Mouse (Mus musculus) MEL (cell line): Measurements from ENCODE around the gene Slc44a2. TPM values are rescaled to one million over a fixed set of nuclear protein-coding genes. Genes with fewer than 3 reads are reported as not detected.
A peak's percentile ranks its signal among the peaks of the same experiment; 100 is the strongest.

Experiments used
- DNase-seq: peaks from one replicate; pipeline ENCODE4 v3.0.0; 2011; ENCODE audit warnings: low read depth, low spot score
- H3K27ac ChIP-seq: 2 replicates; pipeline ENCODE4 v1.5.1; 2012; ENCODE audit warnings: low read depth, mild to moderate bottlenecking, control low read depth, low read length, moderate library complexity; ENCODE audit not compliant: control insufficient read depth
- H3K27me3 ChIP-seq, 2 experiments: fragments of 150-350 bp in 1 of 2; sonication (generic) in 1 of 2; 2 replicates each; pipeline ENCODE4 v1.6.1; 2012; ENCODE audit warnings: low read length in 2 of 2, mild to moderate bottlenecking in 2 of 2, improper control_type of control experiment in 1 of 2, moderate library complexity in 1 of 2; ENCODE audit not compliant: insufficient read depth in 2 of 2, control insufficient read depth in 1 of 2
- H3K36me3 ChIP-seq, 2 experiments: 2 replicates each; pipeline ENCODE4 v1.6.1; 2012 to 2014; ENCODE audit warnings: low read length in 2 of 2, improper control_type of control experiment in 1 of 2, inconsistent platforms in 1 of 2, mild to moderate bottlenecking in 1 of 2; ENCODE audit not compliant: insufficient read depth in 2 of 2, control insufficient read depth in 1 of 2
- H3K4me1 ChIP-seq, 2 experiments: fragments of 150-350 bp in 1 of 2; sonication (generic) in 1 of 2; 2 replicates each; pipeline ENCODE4 v1.6.1; 2012; ENCODE audit warnings: low read length in 2 of 2, improper control_type of control experiment in 1 of 2, mild to moderate bottlenecking in 1 of 2; ENCODE audit not compliant: insufficient read depth in 2 of 2, control insufficient read depth in 1 of 2
- H3K4me3 ChIP-seq, 2 experiments: fragments of 150-350 bp in 1 of 2; sonication (generic) in 1 of 2; 2 replicates each; pipeline ENCODE4 v1.5.1; 2012; ENCODE audit warnings: low read depth in 2 of 2, low read length in 2 of 2, mild to moderate bottlenecking in 2 of 2, moderate library complexity in 2 of 2, control low read depth in 1 of 2, improper control_type of control experiment in 1 of 2; ENCODE audit not compliant: control insufficient read depth in 1 of 2, insufficient read depth in 1 of 2
- H3K79me2 ChIP-seq: 2 replicates; pipeline ENCODE4 v1.6.1; 2012; ENCODE audit warnings: mild to moderate bottlenecking, low read length, moderate library complexity; ENCODE audit not compliant: control insufficient read depth, poor library complexity, insufficient read depth
- H3K9ac ChIP-seq: 2 replicates; pipeline ENCODE4 v1.6.1; 2012; ENCODE audit warnings: low read depth, mild to moderate bottlenecking, control low read depth, low read length, moderate library complexity; ENCODE audit not compliant: control insufficient read depth, poor library complexity, severe bottlenecking
- H3K9me3 ChIP-seq: fragments of 150-350 bp; sonication (generic); replicated peaks from 2 replicates; pipeline ENCODE4 v1.6.1; 2012; ENCODE audit warnings: mild to moderate bottlenecking, low read length, improper control_type of control experiment, moderate library complexity; ENCODE audit not compliant: insufficient read depth
- BHLHE40 ChIP-seq: IDR thresholded peaks from 2 replicates; pipeline ENCODE4 v1.6.1; 2012; ENCODE audit warnings: low read depth, mild to moderate bottlenecking, inconsistent platforms, low read length, improper control_type of control experiment, borderline replicate concordance
- CTCF ChIP-seq, 3 experiments: IDR thresholded peaks in 2 of 3; conservative IDR thresholded peaks in 1 of 3; 2 replicates each; pipeline ENCODE4 v1.5.1; 2011 to 2012; ENCODE audit warnings: low read length in 3 of 3, low read depth in 2 of 3, mild to moderate bottlenecking in 2 of 3, improper control_type of control experiment in 1 of 3, inconsistent platforms in 1 of 3, mixed read lengths in 1 of 3, moderate library complexity in 1 of 3; ENCODE audit not compliant: control insufficient read depth in 1 of 3, insufficient read depth in 1 of 3, poor library complexity in 1 of 3, severe bottlenecking in 1 of 3
- ELF1 ChIP-seq: IDR thresholded peaks from 2 replicates; pipeline ENCODE4 v1.6.1; 2014; ENCODE audit warnings: low read depth, mild to moderate bottlenecking, inconsistent platforms, low read length, improper control_type of control experiment, moderate library complexity
- ETS1 ChIP-seq: IDR thresholded peaks from 2 replicates; pipeline ENCODE4 v1.6.1; 2012; ENCODE audit warnings: low read depth, mild to moderate bottlenecking, inconsistent platforms, low read length, improper control_type of control experiment, moderate library complexity
- GATA1 ChIP-seq: IDR thresholded peaks from 2 replicates; pipeline ENCODE4 v1.6.1; 2011; ENCODE audit warnings: low read depth, low read length, improper control_type of control experiment
- JUND ChIP-seq: IDR thresholded peaks from 2 replicates; pipeline ENCODE4 v1.6.1; 2011; ENCODE audit warnings: low read depth, mild to moderate bottlenecking, improper control_type of control experiment, low read length
- MAX ChIP-seq: IDR thresholded peaks from 2 replicates; pipeline ENCODE4 v1.6.1; 2011; ENCODE audit warnings: low read length, improper control_type of control experiment
- NELFE ChIP-seq: IDR thresholded peaks from 2 replicates; pipeline ENCODE4 v1.6.1; 2011; ENCODE audit warnings: low read depth, low read length, improper control_type of control experiment
- POLR2A ChIP-seq, 2 experiments: IDR thresholded peaks; 2 replicates each; pipeline ENCODE4 v1.6.1; 2011 to 2012; ENCODE audit warnings: low read length in 2 of 2, mild to moderate bottlenecking in 2 of 2, control low read depth in 1 of 2, improper control_type of control experiment in 1 of 2, low read depth in 1 of 2, moderate library complexity in 1 of 2; ENCODE audit not compliant: control insufficient read depth in 1 of 2, insufficient read depth in 1 of 2, poor library complexity in 1 of 2
- POLR2AphosphoS5 ChIP-seq: IDR thresholded peaks from 2 replicates; pipeline ENCODE4 v1.6.1; 2012; ENCODE audit warnings: low read depth, borderline replicate concordance, mild to moderate bottlenecking, inconsistent platforms, low read length, moderate library complexity, mixed read lengths
- RCOR1 ChIP-seq: IDR thresholded peaks from 2 replicates; pipeline ENCODE4 v1.6.1; 2012; ENCODE audit warnings: low read depth, mild to moderate bottlenecking, inconsistent platforms, low read length, improper control_type of control experiment
- SIN3A ChIP-seq: IDR thresholded peaks from 2 replicates; pipeline ENCODE4 v1.6.1; 2012; ENCODE audit warnings: low read length, improper control_type of control experiment, inconsistent platforms
- SMC3 ChIP-seq: IDR thresholded peaks from 2 replicates; pipeline ENCODE4 v1.6.1; 2011; ENCODE audit warnings: low read depth, low read length, improper control_type of control experiment
- TBP ChIP-seq: IDR thresholded peaks from 2 replicates; pipeline ENCODE4 v1.8.0; 2011; ENCODE audit warnings: low read depth, low read length, improper control_type of control experiment
- USF2 ChIP-seq, 2 experiments: IDR thresholded peaks; 2 replicates each; pipeline ENCODE4 v1.6.1; 2011 to 2012; ENCODE audit warnings: improper control_type of control experiment in 2 of 2, low read length in 2 of 2, borderline replicate concordance in 1 of 2, inconsistent platforms in 1 of 2, low read depth in 1 of 2, mild to moderate bottlenecking in 1 of 2; ENCODE audit not compliant: insufficient read depth in 1 of 2
- polyA plus RNA-seq, 2 experiments: library from polyadenylated mRNA; stranded (reverse) in 1 of 2; unstranded in 1 of 2; fragments of >175 nt in 1 of 2; fragments of >200 nt in 1 of 2; gene quantifications; 2 replicates each; pipeline versions ENCODE4 v1.2.1 to v1.2.4; 2012; ENCODE audit warnings: low replicate concordance in 2 of 2, low read depth in 1 of 2; ENCODE audit not compliant: insufficient read length in 2 of 2, insufficient read depth in 1 of 2, missing spikeins in 1 of 2
- total RNA-seq: library from RNA; depleted of rRNA; stranded (reverse); fragments of 300-350 nt; gene quantifications from 2 replicates; pipeline ENCODE4 v1.2.3, GENCODE M21; 2012

Gene Slc44a2
- total and polyA plus RNA-seq, 3 experiments: 27.3 to 121 TPM; not detected in 1

- H3K9me3 ChIP-seq: no peaks in the 10 kb centered on the region
- H3K4me3 ChIP-seq: peak overlapping the region; percentile 20 to 33
- peaks cover 4 to 30% of the 10 kb centered on the region in 2 experiments for H3K36me3 ChIP-seq
- H3K4me1 ChIP-seq: peaks cover 7 to 40% of the 10 kb centered on the region in 2 experiments
- H3K9ac ChIP-seq: peak overlapping the region; percentile 58
- peak overlapping the region; percentile 85 for H3K27ac ChIP-seq
- peaks cover 6 to 8% of the 10 kb centered on the region in 2 experiments for H3K27me3 ChIP-seq
- peaks cover 34% of the 10 kb centered on the region for H3K79me2 ChIP-seq
- peak in 2 of 3 experiments; percentile 91 to 100; a peak in 4 of 6 replicates for TF ChIP-seq CTCF (IDR thresholded peaks at IDR 0.05 in 2 of 3, conservative IDR thresholded peaks at IDR 0.05 in 1 of 3; ENCODE audit: control insufficient read depth in 1 of 3, insufficient read depth in 1 of 3, low read depth in 2 of 3, low read length in 3 of 3, poor library complexity in 1 of 3, severe bottlenecking in 1 of 3)
- no peak for TF ChIP-seq ETS1
- no peak for TF ChIP-seq SIN3A
- no peak for TF ChIP-seq USF2 (IDR thresholded peaks at IDR 0.05; ENCODE audit: borderline replicate concordance in 1 of 2, insufficient read depth in 1 of 2, low read depth in 1 of 2, low read length in 2 of 2)
- TF ChIP-seq NELFE: no peak
- TF ChIP-seq JUND: no peak
- no peak for TF ChIP-seq RCOR1
- TF ChIP-seq TBP: peak; percentile 78; the same call in 1 of the 2 replicates
- TF ChIP-seq SMC3: no peak
- TF ChIP-seq GATA1: peak; percentile 32
- TF ChIP-seq MAX: no peak
- peak; percentile 97 for DNase-seq
These were observed 46.2 kb downstream of the Slc44a2 start for GRCm38 (mm10) chr9:21366541-21367220.

GRCm38 (mm10) chr9:21367357-21368111 lies 47.0 kb downstream of the Slc44a2 start, which contains the start of gene Ilf3:
Gene Ilf3 (plus strand): TSS chr9:21367871.
- H3K27ac ChIP-seq: peak within 1 kb of the TSS; percentile 91
- H3K36me3 ChIP-seq: peaks cover 12 to 39% of the 10 kb centered on the region in 2 experiments
- DNase-seq: peak; percentile 100
- TF ChIP-seq ELF1 (no peak), ETS1 (no peak), POLR2AphosphoS5 (peak; percentile 95), POLR2A (IDR thresholded peaks at IDR 0.05; ENCODE audit: control insufficient read depth in 1 of 2, insufficient read depth in 1 of 2, low read depth in 1 of 2, low read length in 2 of 2, poor library complexity in 1 of 2) (peak; percentile 88 to 99), TBP (peak; percentile 93), USF2 (IDR thresholded peaks at IDR 0.05; ENCODE audit: borderline replicate concordance in 1 of 2, insufficient read depth in 1 of 2, low read depth in 1 of 2, low read length in 2 of 2) (peak in 1 of 2 experiments; percentile 100; a peak in 2 of 4 replicates), BHLHE40 (no peak), NELFE (no peak), GATA1 (peak; percentile 67)
- TF ChIP-seq, all 39 proteins: peak for 5
- Histone ChIP-seq H3K4me3 (peak within 1 kb of the TSS; percentile 65 to 83), H3K4me1 (peaks cover 13 to 47% of the 10 kb centered on the region in 2 experiments), H3K79me2 (peaks cover 43% of the 10 kb centered on the region), H3K9ac (peak within 1 kb of the TSS; percentile 87), H3K27me3 (peaks cover 2 to 4% of the 10 kb centered on the region in 2 experiments; a peak in 3 of 4 replicates), H3K9me3 (no peaks in the 10 kb centered on the region)
